Mouse (Mus musculus) bone marrow, adult 2 months (tissue): ENCODE measurements at regions not wholly inside any gene's neighbourhood (a gene's known extent, or its start where the extent isn't known, plus 50 kb on each side); places are given as distances from the start of the nearest gene placed in this dataset.

ENCODE experiments used
- H3K27ac ChIP-seq: fragments of 200-500 bp; 2 replicates; pipeline ENCODE4 v1.5.1; 2012; ENCODE audit warnings: low read depth, mild to moderate bottlenecking, control low read depth, inconsistent platforms, low read length; ENCODE audit not compliant: control insufficient read depth, poor library complexity, insufficient read depth
- H3K4me1 ChIP-seq: fragments of 200-500 bp; 2 replicates; pipeline ENCODE4 v1.6.1; 2011; ENCODE audit warnings: low read length; ENCODE audit not compliant: control insufficient read depth, insufficient read depth
- H3K4me3 ChIP-seq: fragments of 200-500 bp; replicated peaks from 2 replicates; pipeline ENCODE3; 2011; ENCODE audit warnings: mild to moderate bottlenecking, low read depth, low read length, control low read depth; ENCODE audit not compliant: control insufficient read depth
- CTCF ChIP-seq: fragments of 200-500 bp; IDR thresholded peaks from 2 replicates; pipeline ENCODE4 v1.5.1; 2011; ENCODE audit warnings: low read length, control low read depth; ENCODE audit not compliant: control insufficient read depth, insufficient read depth
- POLR2A ChIP-seq: fragments of 200-500 bp; IDR thresholded peaks from 2 replicates; pipeline ENCODE4 v1.6.1; 2011; ENCODE audit warnings: low read depth, mild to moderate bottlenecking, control low read depth, low read length, borderline replicate concordance; ENCODE audit not compliant: control insufficient read depth
- WGBS: fragments of 180-500 bp; shearing (Covaris S2); methylation state at CpG from one replicate; pipeline ENCODE4 v1.1.7; 2018; 5-methylcytosine and 5-hydroxymethylcytosine counted together

- TF ChIP-seq CTCF (no peak), POLR2A (no peak)
- Histone ChIP-seq H3K27ac (no peak overlapping the region), H3K4me1 (no peaks in the 10 kb centered on the region), H3K4me3 (no peak overlapping the region)
- 38% methylated on average over 14 of the region's 14 CpGs for WGBS
Observed at GRCm38 (mm10) chr3:40441092-40442036, 89.7 kb upstream of the Intu start.

GRCm38 (mm10) chr3:40443788-40444595 lies 87.1 kb upstream of the Intu start:
- TF ChIP-seq CTCF (peak; percentile 67), POLR2A (no peak)
- 39% methylated on average over 20 of the region's 20 CpGs for WGBS
- H3K4me1 ChIP-seq: no peaks in the 10 kb centered on the region
- no peak overlapping the region for H3K4me3 ChIP-seq
- H3K27ac ChIP-seq: no peak overlapping the region

GRCm38 (mm10) chr3:40452958-40453357 lies 78.1 kb upstream of the Intu start:
- Histone ChIP-seq H3K4me1 (no peaks in the 10 kb centered on the region), H3K4me3 (no peak overlapping the region), H3K27ac (no peak overlapping the region)
- TF ChIP-seq POLR2A: no peak
- no peak for TF ChIP-seq CTCF
- 74% methylated on average over 5 of the region's 5 CpGs for whole genome bisulfite sequencing

GRCm38 (mm10) chr3:40453552-40453951 lies 77.5 kb upstream of the Intu start:
- Histone ChIP-seq H3K27ac (no peak overlapping the region), H3K4me3 (no peak overlapping the region), H3K4me1 (no peaks in the 10 kb centered on the region)
- 58% methylated on average over 4 of the region's 4 CpGs for WGBS
- no peak for TF ChIP-seq POLR2A
- no peak for TF ChIP-seq CTCF

- Histone ChIP-seq H3K4me3 (no peak overlapping the region), H3K27ac (no peak overlapping the region), H3K4me1 (no peaks in the 10 kb centered on the region)
- no peak for TF ChIP-seq CTCF
- 67% methylated on average over 2 of the region's 2 CpGs for WGBS
Observed at GRCm38 (mm10) chr3:40456070-40456469, 75.0 kb upstream of the Intu start.

GRCm38 (mm10) chr3:40458490-40458889 lies 72.6 kb upstream of the Intu start:
- Histone ChIP-seq H3K4me3 (no peak overlapping the region), H3K4me1 (no peaks in the 10 kb centered on the region), H3K27ac (no peak overlapping the region)
- TF ChIP-seq POLR2A (no peak), CTCF (no peak)
- 77% methylated on average over 5 of the region's 5 CpGs for WGBS

GRCm38 (mm10) chr3:40463446-40463845 lies 67.6 kb upstream of the Intu start:
- no peaks in the 10 kb centered on the region for H3K4me1 ChIP-seq
- 45% methylated on average over 5 of the region's 5 CpGs for WGBS
- TF ChIP-seq CTCF (no peak), POLR2A (no peak)
- no peak overlapping the region for H3K27ac ChIP-seq
- no peak overlapping the region for H3K4me3 ChIP-seq

- 74% methylated on average over 6 of the region's 6 CpGs for WGBS
- H3K4me1 ChIP-seq: no peaks in the 10 kb centered on the region
- H3K27ac ChIP-seq: no peak overlapping the region
- TF ChIP-seq CTCF (no peak), POLR2A (no peak)
- no peak overlapping the region for H3K4me3 ChIP-seq
Observed at GRCm38 (mm10) chr3:40470101-40470500, 61.0 kb upstream of the Intu start.

GRCm38 (mm10) chr3:40472766-40473165 lies 58.3 kb upstream of the Intu start:
- no peaks in the 10 kb centered on the region; the same call in 1 of the 2 replicates for H3K4me1 ChIP-seq
- no peak for TF ChIP-seq POLR2A
- TF ChIP-seq CTCF: no peak
- no peak overlapping the region for H3K27ac ChIP-seq
- WGBS: 88% methylated on average over 6 of the region's 6 CpGs
- H3K4me3 ChIP-seq: no peak overlapping the region
